Mouse (Mus musculus) C2C12 (cell line): ENCODE measurements at regions not wholly inside any gene's neighbourhood (a gene's known extent, or its start where the extent isn't known, plus 50 kb on each side); places are given as distances from the start of the nearest gene placed in this dataset.

Source experiments
- H3K27me3 ChIP-seq: one replicate; pipeline ENCODE4 v1.6.1; 2011; ENCODE audit not compliant: control insufficient read depth, insufficient read depth, insufficient read length
- H3K36me3 ChIP-seq: one replicate; pipeline ENCODE4 v1.6.1; 2011; ENCODE audit not compliant: control insufficient read depth, insufficient read depth
- H3K4me3 ChIP-seq: one replicate; pipeline ENCODE4 v1.5.1; 2011; ENCODE audit warnings: mild to moderate bottlenecking, control low read depth; ENCODE audit not compliant: poor library complexity, insufficient read depth, severe bottlenecking
- H3K79me2 ChIP-seq: one replicate; pipeline ENCODE4 v1.6.1; 2011; ENCODE audit not compliant: control insufficient read depth, insufficient read depth
- H3K79me3 ChIP-seq: one replicate; pipeline ENCODE4 v1.6.1; 2011; ENCODE audit warnings: low read depth, control low read depth
- H3ac ChIP-seq: one replicate; pipeline ENCODE3; 2011; ENCODE audit warnings: low read depth; ENCODE audit not compliant: control insufficient read depth, insufficient read length
- CEBPB ChIP-seq: IDR thresholded peaks from one replicate; pipeline ENCODE4 v1.6.1; 2011; ENCODE audit warnings: low read depth, mild to moderate bottlenecking, control low read depth, moderate library complexity
- CTCF ChIP-seq: IDR thresholded peaks from one replicate; pipeline ENCODE4 v1.5.1; 2011; ENCODE audit not compliant: control insufficient read depth, insufficient read depth, insufficient read length
- FOSL1 ChIP-seq: IDR thresholded peaks from one replicate; pipeline ENCODE4 v1.8.0; 2011; ENCODE audit warnings: mild to moderate bottlenecking, low read length; ENCODE audit not compliant: poor library complexity, insufficient read depth, severe bottlenecking
- MAX ChIP-seq: IDR thresholded peaks from one replicate; pipeline ENCODE4 v1.6.1; 2011; ENCODE audit warnings: mild to moderate bottlenecking, control low read depth
- MYOD1 ChIP-seq: IDR thresholded peaks from one replicate; pipeline ENCODE4 v1.6.1; 2011; ENCODE audit warnings: low read depth; ENCODE audit not compliant: control insufficient read depth, insufficient read length
- MYOG ChIP-seq: IDR thresholded peaks from one replicate; pipeline ENCODE4 v1.6.1; 2011; ENCODE audit not compliant: control insufficient read depth, insufficient read length; ENCODE audit errors: extremely low read depth
- USF1 ChIP-seq: IDR thresholded peaks from one replicate; pipeline ENCODE4 v1.6.1; 2011; ENCODE audit warnings: low read depth, mild to moderate bottlenecking, control low read depth, moderate library complexity

DNA sequence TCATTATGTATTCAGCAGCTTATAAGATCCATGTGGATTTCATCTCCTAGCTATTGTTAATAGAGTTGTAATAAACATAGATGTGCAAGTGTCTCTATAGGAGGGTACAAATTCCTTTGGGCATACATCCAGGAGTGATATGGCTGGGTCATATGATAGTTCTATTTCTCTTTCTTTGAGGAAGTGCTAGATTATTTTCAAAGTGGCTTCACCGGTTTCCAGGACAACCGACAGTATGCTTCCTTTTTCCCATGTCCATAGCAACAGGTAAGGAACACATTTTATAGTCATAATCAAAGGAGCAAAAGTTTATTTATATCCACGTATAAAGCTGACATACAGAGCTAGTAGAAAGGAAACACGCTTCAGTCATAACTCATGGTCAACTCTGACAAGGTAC, 710.2 kb upstream of the Tenm4 start:
- no peaks in the 10 kb centered on the region for H3K36me3 ChIP-seq
- no peaks in the 10 kb centered on the region for H3K79me3 ChIP-seq
- H3K4me3 ChIP-seq = no peak overlapping the region
- TF ChIP-seq CEBPB (no peak), MAX (no peak), MYOD1 (no peak), USF1 (no peak), MYOG (no peak), CTCF (no peak), FOSL1 (no peak)
- H3ac ChIP-seq = no peak overlapping the region
- H3K27me3 ChIP-seq = no peaks in the 10 kb centered on the region
- H3K79me2 ChIP-seq = no peaks in the 10 kb centered on the region

GRCm38 (mm10) chr7:95465506-95465905, 705.5 kb upstream of the Tenm4 start:
- H3K79me2 ChIP-seq = no peaks in the 10 kb centered on the region

GRCm38 (mm10) chr7:95467028-95467427, 704.0 kb upstream of the Tenm4 start:
- no peaks in the 10 kb centered on the region for H3K79me2 ChIP-seq
- no peaks in the 10 kb centered on the region for H3K27me3 ChIP-seq
- H3K79me3 ChIP-seq = no peaks in the 10 kb centered on the region
- no peaks in the 10 kb centered on the region for H3K36me3 ChIP-seq
- no peak overlapping the region for H3K4me3 ChIP-seq
- TF ChIP-seq FOSL1 (no peak), CTCF (no peak), CEBPB (no peak), MYOG (no peak), USF1 (no peak), MYOD1 (no peak), MAX (no peak)
- H3ac ChIP-seq = no peak overlapping the region

More at GRCm38 (mm10) chr7:95465506-95465905, 705.5 kb upstream of the Tenm4 start:
- Histone ChIP-seq H3K27me3 (no peaks in the 10 kb centered on the region), H3K4me3 (no peak overlapping the region), H3K79me3 (no peaks in the 10 kb centered on the region), H3K36me3 (no peaks in the 10 kb centered on the region), H3ac (no peak overlapping the region)
- TF ChIP-seq USF1 (no peak), CEBPB (no peak), MYOD1 (no peak), FOSL1 (no peak), CTCF (no peak), MAX (no peak), MYOG (no peak)

DNA sequence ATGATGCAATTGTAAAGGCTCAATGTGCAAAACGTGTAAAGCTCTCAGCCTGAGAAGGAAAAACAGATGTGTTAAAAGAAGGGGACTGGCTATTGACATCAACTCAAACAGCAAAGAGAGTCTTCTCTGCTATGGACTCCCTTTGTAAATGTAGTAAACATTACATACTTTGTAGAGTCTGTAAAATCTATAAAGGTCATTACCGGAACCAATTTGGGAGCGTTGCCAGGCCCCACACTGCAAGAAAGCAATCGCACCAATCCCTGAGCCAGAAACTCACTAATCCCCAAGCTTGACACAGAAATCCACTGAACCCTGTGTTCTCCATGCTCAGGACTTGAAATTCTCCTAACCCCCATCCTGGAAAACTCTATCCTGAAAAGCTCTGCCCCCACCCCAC, 697.2 kb upstream of the Tenm4 start:
- Histone ChIP-seq H3K36me3 (no peaks in the 10 kb centered on the region), H3K27me3 (no peaks in the 10 kb centered on the region), H3K4me3 (no peak overlapping the region), H3ac (no peak overlapping the region), H3K79me3 (no peaks in the 10 kb centered on the region), H3K79me2 (no peaks in the 10 kb centered on the region)
- TF ChIP-seq MYOD1 (no peak), USF1 (no peak), MYOG (no peak), CTCF (no peak), CEBPB (no peak), FOSL1 (no peak)

- Histone ChIP-seq H3K27me3 (no peaks in the 10 kb centered on the region), H3K36me3 (no peaks in the 10 kb centered on the region), H3K79me2 (no peaks in the 10 kb centered on the region), H3K4me3 (no peak overlapping the region), H3K79me3 (no peaks in the 10 kb centered on the region), H3ac (no peak overlapping the region)
- TF ChIP-seq MYOG = no peak
- no peak for TF ChIP-seq MYOD1
- TF ChIP-seq CTCF = no peak
- TF ChIP-seq MAX = no peak
- no peak for TF ChIP-seq CEBPB
- no peak for TF ChIP-seq USF1
- TF ChIP-seq FOSL1 = no peak
Measured at GRCm38 (mm10) chr7:95480121-95480726, 690.8 kb upstream of the Tenm4 start.

GRCm38 (mm10) chr7:95489666-95490065, 681.4 kb upstream of the Tenm4 start:
- Histone ChIP-seq H3K36me3 (no peaks in the 10 kb centered on the region), H3K4me3 (no peak overlapping the region)

More at GRCm38 (mm10) chr7:95489666-95490065, 681.4 kb upstream of the Tenm4 start:
- no peaks in the 10 kb centered on the region for H3K79me2 ChIP-seq
- TF ChIP-seq CTCF = no peak
- H3K27me3 ChIP-seq = no peaks in the 10 kb centered on the region
- no peaks in the 10 kb centered on the region for H3K79me3 ChIP-seq
- no peak overlapping the region for H3ac ChIP-seq
